Mouse (Mus musculus): Measurements from ENCODE around the gene Gapdhs. TPM values are rescaled to one million over a fixed set of nuclear protein-coding genes. Genes with fewer than 3 reads are reported as not detected.

Gene Gapdhs
- polyA plus RNA-seq, 1 experiment = not detected

GRCm38 (mm10) chr7:30706214-30706882 is 37.1 kb downstream of the Gapdhs start:
- no peak overlapping the region for H3K4me3 ChIP-seq (ENCODE audit: insufficient read depth, poor library complexity, severe bottlenecking)
- H3K36me3 ChIP-seq (ENCODE audit: control insufficient read depth, insufficient read depth) = no peaks in the 10 kb centered on the region
- no peaks in the 10 kb centered on the region for H3K79me3 ChIP-seq (ENCODE audit: low read depth)
- no peak overlapping the region for H3ac ChIP-seq (ENCODE audit: control insufficient read depth, insufficient read length, low read depth)
- H3K27me3 ChIP-seq (ENCODE audit: control insufficient read depth, insufficient read depth, insufficient read length) = peaks cover 21% of the 10 kb centered on the region
- no peaks in the 10 kb centered on the region for H3K79me2 ChIP-seq (ENCODE audit: control insufficient read depth, insufficient read depth)
- no peak for TF ChIP-seq USF1 (IDR thresholded peaks at IDR 0.05; ENCODE audit: low read depth)
- TF ChIP-seq CTCF (IDR thresholded peaks at IDR 0.05; ENCODE audit: control insufficient read depth, insufficient read depth, insufficient read length) = no peak
- no peak for TF ChIP-seq MYOG (IDR thresholded peaks at IDR 0.05; ENCODE audit: control insufficient read depth, extremely low read depth, insufficient read length)
- TF ChIP-seq CEBPB (IDR thresholded peaks at IDR 0.05; ENCODE audit: low read depth) = no peak
- no peak for TF ChIP-seq MYOD1 (IDR thresholded peaks at IDR 0.05; ENCODE audit: control insufficient read depth, insufficient read length, low read depth)
- TF ChIP-seq MAX (IDR thresholded peaks at IDR 0.05) = no peak
- TF ChIP-seq FOSL1 (IDR thresholded peaks at IDR 0.05; ENCODE audit: insufficient read depth, low read length, poor library complexity, severe bottlenecking) = no peak

GRCm38 (mm10) chr7:30698589-30698988 is 44.9 kb downstream of the Gapdhs start, which contains the start of gene 2200002J24Rik:
Gene 2200002J24Rik, plus strand, starts transcription at chr7:30698926.
- Histone ChIP-seq H3K27me3 (ENCODE audit: control insufficient read depth, insufficient read depth, insufficient read length) (no peaks in the 10 kb centered on the region), H3K36me3 (ENCODE audit: control insufficient read depth, insufficient read depth) (no peaks in the 10 kb centered on the region), H3K4me3 (ENCODE audit: insufficient read depth, poor library complexity, severe bottlenecking) (no peak within 1 kb of the TSS), H3ac (ENCODE audit: control insufficient read depth, insufficient read length, low read depth) (no peak within 1 kb of the TSS), H3K79me3 (ENCODE audit: low read depth) (no peaks in the 10 kb centered on the region), H3K79me2 (ENCODE audit: control insufficient read depth, insufficient read depth) (no peaks in the 10 kb centered on the region)
- TF ChIP-seq MYOG (IDR thresholded peaks at IDR 0.05; ENCODE audit: control insufficient read depth, extremely low read depth, insufficient read length) (no peak), CTCF (IDR thresholded peaks at IDR 0.05; ENCODE audit: control insufficient read depth, insufficient read depth, insufficient read length) (no peak), CEBPB (IDR thresholded peaks at IDR 0.05; ENCODE audit: low read depth) (no peak), MAX (IDR thresholded peaks at IDR 0.05) (no peak), USF1 (IDR thresholded peaks at IDR 0.05; ENCODE audit: low read depth) (no peak), MYOD1 (IDR thresholded peaks at IDR 0.05; ENCODE audit: control insufficient read depth, insufficient read length, low read depth) (no peak), FOSL1 (IDR thresholded peaks at IDR 0.05; ENCODE audit: insufficient read depth, low read length, poor library complexity, severe bottlenecking) (no peak)

- no peaks in the 10 kb centered on the region for H3K79me3 ChIP-seq (ENCODE audit: low read depth)
- no peak overlapping the region for H3ac ChIP-seq (ENCODE audit: control insufficient read depth, insufficient read length, low read depth)
- H3K79me2 ChIP-seq (ENCODE audit: control insufficient read depth, insufficient read depth) = no peaks in the 10 kb centered on the region
- no peak overlapping the region for H3K4me3 ChIP-seq (ENCODE audit: insufficient read depth, poor library complexity, severe bottlenecking)
- H3K27me3 ChIP-seq (ENCODE audit: control insufficient read depth, insufficient read depth, insufficient read length) = no peaks in the 10 kb centered on the region
- TF ChIP-seq MYOD1 (IDR thresholded peaks at IDR 0.05; ENCODE audit: control insufficient read depth, insufficient read length, low read depth) = no peak
- TF ChIP-seq FOSL1 (IDR thresholded peaks at IDR 0.05; ENCODE audit: insufficient read depth, low read length, poor library complexity, severe bottlenecking) = no peak
- no peaks in the 10 kb centered on the region for H3K36me3 ChIP-seq (ENCODE audit: control insufficient read depth, insufficient read depth)
These were observed 45.4 kb downstream of the Gapdhs start for GRCm38 (mm10) chr7:30698101-30698500.

DNA sequence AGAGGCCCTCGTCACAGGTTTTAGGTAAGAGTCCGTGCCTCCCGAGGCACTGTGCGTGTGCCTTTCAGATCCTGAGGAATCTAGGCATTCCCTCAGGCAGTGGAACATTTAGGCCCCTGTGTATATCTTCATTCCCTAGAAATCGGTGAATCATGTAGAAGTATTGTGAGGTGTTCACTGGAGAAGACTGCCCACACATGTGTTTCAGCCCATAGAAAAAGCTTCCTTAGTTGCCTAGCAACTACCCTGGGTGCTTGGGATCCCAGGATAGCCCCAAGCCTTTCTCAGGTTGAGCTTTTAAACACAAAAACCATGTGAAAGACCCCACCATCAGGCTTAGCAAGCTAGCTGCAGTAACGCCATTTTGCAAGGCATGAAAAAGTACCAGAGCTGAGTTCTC is 55.2 kb downstream of the Gapdhs start:
- no peak overlapping the region for H3ac ChIP-seq (ENCODE audit: control insufficient read depth, insufficient read length, low read depth)
- no peak overlapping the region for H3K4me3 ChIP-seq (ENCODE audit: insufficient read depth, poor library complexity, severe bottlenecking)
- H3K27me3 ChIP-seq (ENCODE audit: control insufficient read depth, insufficient read depth, insufficient read length) = peaks cover 13% of the 10 kb centered on the region
- TF ChIP-seq USF1 (IDR thresholded peaks at IDR 0.05; ENCODE audit: low read depth) (no peak), MYOD1 (IDR thresholded peaks at IDR 0.05; ENCODE audit: control insufficient read depth, insufficient read length, low read depth) (no peak), CEBPB (IDR thresholded peaks at IDR 0.05; ENCODE audit: low read depth) (no peak), FOSL1 (IDR thresholded peaks at IDR 0.05; ENCODE audit: insufficient read depth, low read length, poor library complexity, severe bottlenecking) (no peak), MYOG (IDR thresholded peaks at IDR 0.05; ENCODE audit: control insufficient read depth, extremely low read depth, insufficient read length) (no peak), CTCF (IDR thresholded peaks at IDR 0.05; ENCODE audit: control insufficient read depth, insufficient read depth, insufficient read length) (no peak), MAX (IDR thresholded peaks at IDR 0.05) (no peak)
- no peaks in the 10 kb centered on the region for H3K79me2 ChIP-seq (ENCODE audit: control insufficient read depth, insufficient read depth)
- no peaks in the 10 kb centered on the region for H3K79me3 ChIP-seq (ENCODE audit: low read depth)
- H3K36me3 ChIP-seq (ENCODE audit: control insufficient read depth, insufficient read depth) = no peaks in the 10 kb centered on the region

- Histone ChIP-seq H3K79me3 (ENCODE audit: low read depth) (no peaks in the 10 kb centered on the region), H3K79me2 (ENCODE audit: control insufficient read depth, insufficient read depth) (no peaks in the 10 kb centered on the region), H3K36me3 (ENCODE audit: control insufficient read depth, insufficient read depth) (no peaks in the 10 kb centered on the region), H3K27me3 (ENCODE audit: control insufficient read depth, insufficient read depth, insufficient read length) (peaks cover 23% of the 10 kb centered on the region), H3ac (ENCODE audit: control insufficient read depth, insufficient read length, low read depth) (no peak overlapping the region), H3K4me3 (ENCODE audit: insufficient read depth, poor library complexity, severe bottlenecking) (no peak overlapping the region)
- no peak for TF ChIP-seq CTCF (IDR thresholded peaks at IDR 0.05; ENCODE audit: control insufficient read depth, insufficient read depth, insufficient read length)
These were observed 60.1 kb downstream of the Gapdhs start for GRCm38 (mm10) chr7:30683425-30683824.

DNA sequence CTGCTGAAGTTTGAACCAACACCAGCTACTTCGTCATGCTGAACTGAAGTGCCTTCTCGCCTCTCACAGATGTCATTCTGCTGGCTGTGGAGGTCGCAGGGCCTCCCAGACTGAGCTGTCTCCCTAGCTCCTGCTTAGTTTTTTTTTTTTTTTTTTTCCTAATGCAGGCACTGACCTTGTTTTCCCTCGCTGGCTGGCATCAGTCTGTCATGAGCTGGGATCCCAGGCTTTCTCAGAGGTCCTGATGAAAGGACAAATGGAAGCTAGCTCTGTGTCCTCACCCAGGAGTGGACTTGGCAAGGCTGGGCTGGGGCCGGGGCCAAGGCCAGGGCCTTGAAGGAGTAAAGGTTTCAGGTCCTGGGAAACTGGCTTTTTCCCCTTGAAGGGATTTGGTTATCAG is 61.6 kb downstream of the Gapdhs start:
- Histone ChIP-seq H3K79me3 (ENCODE audit: low read depth) (no peaks in the 10 kb centered on the region), H3ac (ENCODE audit: control insufficient read depth, insufficient read length, low read depth) (no peak overlapping the region), H3K27me3 (ENCODE audit: control insufficient read depth, insufficient read depth, insufficient read length) (peaks cover 14% of the 10 kb centered on the region), H3K4me3 (ENCODE audit: insufficient read depth, poor library complexity, severe bottlenecking) (no peak overlapping the region), H3K36me3 (ENCODE audit: control insufficient read depth, insufficient read depth) (no peaks in the 10 kb centered on the region), H3K79me2 (ENCODE audit: control insufficient read depth, insufficient read depth) (no peaks in the 10 kb centered on the region)
- TF ChIP-seq MYOG (IDR thresholded peaks at IDR 0.05; ENCODE audit: control insufficient read depth, extremely low read depth, insufficient read length) = no peak

Other genes with a start within 250 kb of the Gapdhs start
- 2.4 TPM for gene Arhgap33, start 208.6 kb downstream of the Gapdhs start, polyA plus RNA-seq (2012; fragmentation: generic; extraction: Trizol)
- gene Hspb6, start 191.5 kb downstream of the Gapdhs start, polyA plus RNA-seq (2012; fragmentation: generic; extraction: Trizol) = 66.8 TPM
- gene Proser3, start 191.4 kb downstream of the Gapdhs start, polyA plus RNA-seq (2012; fragmentation: generic; extraction: Trizol) = 8.7 TPM
- 38.4 TPM for gene Lin37, start 183.8 kb downstream of the Gapdhs start, polyA plus RNA-seq (2012; fragmentation: generic; extraction: Trizol)
- 63.6 TPM for gene U2af1l4, start 180.4 kb downstream of the Gapdhs start, polyA plus RNA-seq (2012; fragmentation: generic; extraction: Trizol)
- 0.73 TPM for gene Gm49396, start 180.3 kb downstream of the Gapdhs start, polyA plus RNA-seq (2012; fragmentation: generic; extraction: Trizol)
- gene Psenen, start 180.1 kb downstream of the Gapdhs start, polyA plus RNA-seq (2012; fragmentation: generic; extraction: Trizol) = 173 TPM
- gene Igflr1, start 178.3 kb downstream of the Gapdhs start, polyA plus RNA-seq (2012; fragmentation: generic; extraction: Trizol) = 0.56 TPM
- gene Kmt2b, start 155.0 kb downstream of the Gapdhs start, polyA plus RNA-seq (2012; fragmentation: generic; extraction: Trizol) = 14.4 TPM
- 0.05 TPM for gene Zbtb32, start 144.8 kb downstream of the Gapdhs start, polyA plus RNA-seq (2012; fragmentation: generic; extraction: Trizol)
- gene Upk1a, start 130.8 kb downstream of the Gapdhs start, polyA plus RNA-seq (2012; fragmentation: generic; extraction: Trizol) = 0.53 TPM
- 795 TPM for gene Cox6b1, start 117.5 kb downstream of the Gapdhs start, polyA plus RNA-seq (2012; fragmentation: generic; extraction: Trizol)
- gene Etv2, start 107.8 kb downstream of the Gapdhs start, polyA plus RNA-seq (2012; fragmentation: generic; extraction: Trizol) = not detected
- 110 TPM for gene Rbm42, start 93.4 kb downstream of the Gapdhs start, polyA plus RNA-seq (2012; fragmentation: generic; extraction: Trizol)
- gene Haus5, start 78.7 kb downstream of the Gapdhs start, polyA plus RNA-seq (2012; fragmentation: generic; extraction: Trizol) = 25.9 TPM
- not detected for gene Pmis2, start 72.1 kb downstream of the Gapdhs start, polyA plus RNA-seq (2012; fragmentation: generic; extraction: Trizol)
- gene 2200002J24Rik, start 44.8 kb downstream of the Gapdhs start, polyA plus RNA-seq (2012; fragmentation: generic; extraction: Trizol) = not detected
- gene Atp4a, start 31.5 kb downstream of the Gapdhs start, polyA plus RNA-seq (2012; fragmentation: generic; extraction: Trizol) = not detected
- gene Tmem147, start 14.1 kb downstream of the Gapdhs start, polyA plus RNA-seq (2012; fragmentation: generic; extraction: Trizol) = 168 TPM
- 3.6 TPM for gene Sbsn, start 7.8 kb upstream of the Gapdhs start, polyA plus RNA-seq (2012; fragmentation: generic; extraction: Trizol)
- gene Dmkn, start 20.1 kb upstream of the Gapdhs start, polyA plus RNA-seq (2012; fragmentation: generic; extraction: Trizol) = not detected
- not detected for gene Krtdap, start 44.2 kb upstream of the Gapdhs start, polyA plus RNA-seq (2012; fragmentation: generic; extraction: Trizol)
- gene Ffar2, start 80.1 kb upstream of the Gapdhs start, polyA plus RNA-seq (2012; fragmentation: generic; extraction: Trizol) = not detected
- gene Ffar3, start 112.5 kb upstream of the Gapdhs start, polyA plus RNA-seq (2012; fragmentation: generic; extraction: Trizol) = not detected
- gene Ffar1, start 117.9 kb upstream of the Gapdhs start, polyA plus RNA-seq (2012; fragmentation: generic; extraction: Trizol) = not detected
- gene Cd22, start 136.7 kb upstream of the Gapdhs start, polyA plus RNA-seq (2012; fragmentation: generic; extraction: Trizol) = 0.01 TPM
- gene Mag, start 171.2 kb upstream of the Gapdhs start, polyA plus RNA-seq (2012; fragmentation: generic; extraction: Trizol) = 0.05 TPM
- not detected for gene Hamp2, start 181.0 kb upstream of the Gapdhs start, polyA plus RNA-seq (2012; fragmentation: generic; extraction: Trizol)
- not detected for gene Hamp, start 200.4 kb upstream of the Gapdhs start, polyA plus RNA-seq (2012; fragmentation: generic; extraction: Trizol)
- gene Usf2, start 213.1 kb upstream of the Gapdhs start, polyA plus RNA-seq (2012; fragmentation: generic; extraction: Trizol) = 86.1 TPM
- 0.04 TPM for gene Lsr, start 229.8 kb upstream of the Gapdhs start, polyA plus RNA-seq (2012; fragmentation: generic; extraction: Trizol)
- not detected for gene Fam187b, start 230.1 kb upstream of the Gapdhs start, polyA plus RNA-seq (2012; fragmentation: generic; extraction: Trizol)